Mouse (Mus musculus): ENCODE data around the gene Tmem106a. TPM values are rescaled to one million over a fixed set of nuclear protein-coding genes. Genes with fewer than 3 reads are reported as not detected.

Gene Tmem106a
- polyA plus RNA-seq (2016; fragmentation: Nextera tagmentation; extraction: Ambion mirVana) = 2.8 TPM in 2 replicates

GRCm38 (mm10) chr11:101582054-101583035 lies at the start of gene Tmem106a:
TSS of gene Tmem106a (plus strand) at chr11:101582242.
- 19% methylated on average over 30 of the region's 31 CpGs for WGBS
- Histone ChIP-seq H3K4me1 (peaks cover 7% of the 10 kb centered on the region), H3K4me3 (peak within 1 kb of the TSS; percentile 28), H3K9ac (0 out of 2 replicates have a peak within 1 kb of the TSS, but pooled peaks have one; percentile 21), H3K27me3 (replicated peaks) (no peaks in the 10 kb centered on the region), H3K36me3 (peaks cover 47% of the 10 kb centered on the region), H3K9me3 (no peaks in the 10 kb centered on the region), H3K4me2 (replicated peaks) (peak within 1 kb of the TSS; percentile 57), H3K27ac (no peak within 1 kb of the TSS)
- no peak for ATAC-seq (ENCODE audit: low FRiP score, low read depth)

- Histone ChIP-seq H3K9ac (no peak overlapping the region), H3K4me1 (no peaks in the 10 kb centered on the region), H3K27ac (no peak overlapping the region), H3K36me3 (no peaks in the 10 kb centered on the region; the same call in 1 of the 2 replicates), H3K4me2 (replicated peaks) (no peak overlapping the region), H3K9me3 (no peaks in the 10 kb centered on the region), H3K27me3 (replicated peaks) (no peaks in the 10 kb centered on the region), H3K4me3 (no peak overlapping the region)
- ATAC-seq (ENCODE audit: low FRiP score, low read depth) = no peak
- 95% methylated on average over 9 of the region's 9 CpGs for WGBS
These were observed 38.5 kb upstream of the Tmem106a start for GRCm38 (mm10) chr11:101543533-101543932.

GRCm38 (mm10) chr11:101544132-101544531 lies 37.9 kb upstream of the Tmem106a start:
- no peak overlapping the region for H3K4me3 ChIP-seq
- no peak for ATAC-seq (ENCODE audit: low FRiP score, low read depth)
- H3K4me2 ChIP-seq (replicated peaks) = no peak overlapping the region
- no peaks in the 10 kb centered on the region; the same call in 1 of the 2 replicates for H3K36me3 ChIP-seq
- H3K9ac ChIP-seq = no peak overlapping the region
- no peak overlapping the region for H3K27ac ChIP-seq
- no peaks in the 10 kb centered on the region for H3K9me3 ChIP-seq
- no peaks in the 10 kb centered on the region for H3K4me1 ChIP-seq
- 80% methylated on average over 1 of the region's 1 CpGs for WGBS
- no peaks in the 10 kb centered on the region for H3K27me3 ChIP-seq (replicated peaks)

GRCm38 (mm10) chr11:101548526-101548925 lies 33.5 kb upstream of the Tmem106a start:
- H3K9ac ChIP-seq = no peak overlapping the region
- no peak for ATAC-seq (ENCODE audit: low FRiP score, low read depth)
- no peaks in the 10 kb centered on the region; the same call in 1 of the 2 replicates for H3K36me3 ChIP-seq
- no peaks in the 10 kb centered on the region for H3K9me3 ChIP-seq
- no peak overlapping the region for H3K27ac ChIP-seq
- peaks cover 12% of the 10 kb centered on the region for H3K4me1 ChIP-seq
- no peaks in the 10 kb centered on the region for H3K27me3 ChIP-seq (replicated peaks)
- no peak overlapping the region for H3K4me3 ChIP-seq
- H3K4me2 ChIP-seq (replicated peaks) = no peak overlapping the region

GRCm38 (mm10) chr11:101551751-101552475 lies 30.1 kb upstream of the Tmem106a start, which contains the start of the genes Brca1 and Nbr1:
TSS of gene Brca1 (minus strand) at chr11:101551955.
TSS of gene Nbr1 (plus strand) at chr11:101552149.
- Histone ChIP-seq H3K27me3 (replicated peaks) (no peaks in the 10 kb centered on the region), H3K4me2 (replicated peaks) (peak within 1 kb of the TSS; percentile 70), H3K36me3 (peaks cover 8% of the 10 kb centered on the region), H3K9me3 (no peaks in the 10 kb centered on the region), H3K9ac (peak within 1 kb of the TSS; percentile 75), H3K4me3 (peak within 1 kb of the TSS; percentile 66), H3K4me1 (peaks cover 23% of the 10 kb centered on the region), H3K27ac (peak within 1 kb of the TSS; percentile 86)
- WGBS = under 1% methylated on average over 43 of the region's 43 CpGs
- peak; percentile 85 for ATAC-seq (ENCODE audit: low FRiP score, low read depth)

- Histone ChIP-seq H3K4me3 (peak overlapping the region; percentile 66), H3K27ac (peak overlapping the region; percentile 86), H3K9ac (peak overlapping the region; percentile 75), H3K36me3 (peaks cover 13% of the 10 kb centered on the region), H3K4me1 (peaks cover 23% of the 10 kb centered on the region), H3K27me3 (replicated peaks) (no peaks in the 10 kb centered on the region), H3K4me2 (replicated peaks) (peak overlapping the region; percentile 70), H3K9me3 (no peaks in the 10 kb centered on the region)
- ATAC-seq (ENCODE audit: low FRiP score, low read depth) = peak; percentile 98
- WGBS = under 1% methylated on average over 37 of the region's 37 CpGs
These were observed 29.4 kb upstream of the Tmem106a start for GRCm38 (mm10) chr11:101552476-101553300.

- Histone ChIP-seq H3K4me1 (peaks cover 23% of the 10 kb centered on the region), H3K27ac (peak overlapping the region; percentile 86), H3K9me3 (no peaks in the 10 kb centered on the region), H3K27me3 (replicated peaks) (no peaks in the 10 kb centered on the region), H3K4me2 (replicated peaks) (peak overlapping the region; percentile 70), H3K36me3 (peaks cover 20% of the 10 kb centered on the region), H3K9ac (peak overlapping the region; percentile 75), H3K4me3 (peak overlapping the region; percentile 66)
- ATAC-seq (ENCODE audit: low FRiP score, low read depth) = no peak
- 28% methylated on average over 8 of the region's 8 CpGs for whole genome bisulfite sequencing
These were observed 28.6 kb upstream of the Tmem106a start for GRCm38 (mm10) chr11:101553354-101553930.

GRCm38 (mm10) chr11:101556541-101556940 lies 25.5 kb upstream of the Tmem106a start:
- Histone ChIP-seq H3K36me3 (peaks cover 48% of the 10 kb centered on the region), H3K27ac (no peak overlapping the region), H3K4me1 (peaks cover 13% of the 10 kb centered on the region; the same call in 1 of the 2 replicates), H3K4me3 (no peak overlapping the region), H3K27me3 (replicated peaks) (no peaks in the 10 kb centered on the region), H3K4me2 (replicated peaks) (no peak overlapping the region), H3K9me3 (no peaks in the 10 kb centered on the region), H3K9ac (no peak overlapping the region)
- ATAC-seq (ENCODE audit: low FRiP score, low read depth) = no peak
- 94% methylated on average over 7 of the region's 7 CpGs for WGBS

- H3K36me3 ChIP-seq = peaks cover 49% of the 10 kb centered on the region
- H3K9me3 ChIP-seq = no peaks in the 10 kb centered on the region
- no peak overlapping the region for H3K9ac ChIP-seq
- H3K27ac ChIP-seq = no peak overlapping the region
- H3K4me2 ChIP-seq (replicated peaks) = no peak overlapping the region
- H3K27me3 ChIP-seq (replicated peaks) = no peaks in the 10 kb centered on the region
- no peak for ATAC-seq (ENCODE audit: low FRiP score, low read depth)
- H3K4me3 ChIP-seq = no peak overlapping the region
- 82% methylated on average over 2 of the region's 2 CpGs for WGBS
- H3K4me1 ChIP-seq = peaks cover 13% of the 10 kb centered on the region; the same call in 1 of the 2 replicates
These were observed 25.1 kb upstream of the Tmem106a start for GRCm38 (mm10) chr11:101556954-101557353.

GRCm38 (mm10) chr11:101562391-101562790 lies 19.7 kb upstream of the Tmem106a start:
- Histone ChIP-seq H3K27ac (no peak overlapping the region), H3K4me2 (replicated peaks) (no peak overlapping the region), H3K36me3 (peaks cover 66% of the 10 kb centered on the region), H3K27me3 (replicated peaks) (no peaks in the 10 kb centered on the region), H3K9ac (no peak overlapping the region), H3K4me1 (no peaks in the 10 kb centered on the region), H3K9me3 (no peaks in the 10 kb centered on the region), H3K4me3 (no peak overlapping the region)
- ATAC-seq (ENCODE audit: low FRiP score, low read depth) = no peak
- WGBS = 49% methylated on average over 5 of the region's 5 CpGs

- ATAC-seq (ENCODE audit: low FRiP score, low read depth) = no peak
- Histone ChIP-seq H3K36me3 (peaks cover 88% of the 10 kb centered on the region), H3K27me3 (replicated peaks) (no peaks in the 10 kb centered on the region), H3K9me3 (no peaks in the 10 kb centered on the region), H3K4me2 (replicated peaks) (no peak overlapping the region), H3K4me1 (no peaks in the 10 kb centered on the region), H3K4me3 (no peak overlapping the region), H3K27ac (no peak overlapping the region), H3K9ac (no peak overlapping the region)
- 90% methylated on average over 3 of the region's 3 CpGs for WGBS
These were observed 13.6 kb upstream of the Tmem106a start for GRCm38 (mm10) chr11:101568421-101568820.
